Mouse (Mus musculus) brain, embryonic 14.5 days (tissue): ENCODE results near the gene Oaz2.

ENCODE experiments used
- CTCF ChIP-seq: fragments of 200-500 bp; IDR thresholded peaks from 2 replicates; pipeline ENCODE4 v1.5.1; 2012; ENCODE audit warnings: inconsistent platforms, mild to moderate bottlenecking, moderate library complexity, borderline replicate concordance; ENCODE audit not compliant: insufficient read depth, insufficient read length; ENCODE audit errors: extremely low read depth
- POLR2A ChIP-seq: fragments of 200-500 bp; IDR thresholded peaks from 2 replicates; pipeline ENCODE4 v1.6.1; 2012; ENCODE audit warnings: mild to moderate bottlenecking, inconsistent platforms, borderline replicate concordance; ENCODE audit not compliant: poor library complexity, insufficient read depth, insufficient read length, severe bottlenecking; ENCODE audit errors: extremely low read depth

- TF ChIP-seq CTCF (no peak), POLR2A (no peak)
Observed at GRCm38 (mm10) chr9:65649997-65650396, 17.8 kb upstream of the Oaz2 start.
